Mouse (Mus musculus): ENCODE measurements around the gene Mylk3.

DNA sequence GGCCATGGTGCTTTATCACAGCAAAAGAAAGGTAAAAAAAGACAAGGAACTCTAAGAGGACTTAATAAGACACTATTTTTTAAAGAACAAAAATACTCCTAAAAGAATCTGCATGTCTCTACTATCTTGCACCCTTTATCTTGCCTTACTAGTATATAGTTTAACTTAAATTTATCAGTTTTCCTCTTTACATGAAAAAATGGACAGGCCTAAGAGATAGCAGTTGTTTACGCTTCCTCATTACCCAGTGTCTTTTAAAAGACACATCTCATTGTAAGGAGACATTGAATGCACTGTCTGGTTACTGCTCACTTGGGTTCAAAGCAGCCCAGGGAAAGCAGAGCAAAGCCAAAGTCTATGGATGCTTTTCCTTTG, 13.7 kb downstream of the Mylk3 start:
- no peak for TF ChIP-seq CTCF (IDR thresholded peaks at IDR 0.05; ENCODE audit: low read depth)
- TF ChIP-seq EP300 (optimal IDR thresholded peaks at IDR 0.05): no peak

Data from stomach, postnatal 0 days (tissue).